Comparison of ENCODE assay signal across 10 mouse cellular contexts in genomic region chr1:58797370-58797769, GRCm38 (mm10). TPM values are rescaled to one million over a fixed set of nuclear protein-coding genes. Genes with fewer than 3 reads are reported as not detected.
DNase-seq lines count a peak whose midpoint lies in the region; ATAC-seq and TF ChIP-seq lines count a peak whose summit lies in the region.
"Had no signal": no experiment of that assay in that cellular context is flagged by ENCODE, and none has a peak within 500 bp of the region (broad histone marks: within the 10 kb centered on the region; RNA-seq: fewer than 3 reads in every experiment).

No protein-coding gene starts in this region.

- TF ChIP-seq POLR2A in myocyte (IDR thresholded peaks at IDR 0.05; ENCODE audit: insufficient read length, low read depth) = no peak

- no peak for ATAC-seq in intestine, embryonic 14.5 days (replicated peaks; ENCODE audit: low FRiP score, low TSS enrichment, low read depth)
- no peak for ATAC-seq in erythroid progenitor cell, adult 5-6 weeks (replicated peaks; ENCODE audit: low FRiP score, poor library complexity, severe bottlenecking)

- no peaks in the 10 kb centered on the region for H3K9me3 ChIP-seq in heart, embryonic 10.5 days
- 0 out of 2 replicates have a peak, but pooled peaks cover 4% of the 10 kb centered on the region for H3K9me3 ChIP-seq in intestine, embryonic 14.5 days (ENCODE audit: control insufficient read depth, low read length)
- H3K9me3 ChIP-seq: neural tube, embryonic 15.5 days had no signal

- WGBS in heart, embryonic 10.5 days = 71% methylated on average over 2 of the region's 2 CpGs
- whole genome bisulfite sequencing in intestine, embryonic 14.5 days = 85% methylated on average over 2 of the region's 2 CpGs

- no peak overlapping the region for H3K9ac ChIP-seq in intestine, embryonic 14.5 days (ENCODE audit: low read length)
- H3K9ac ChIP-seq: neural tube, embryonic 15.5 days had no signal

- peak; percentile 26 to 45 for DNase-seq in heart, adult 9 months (ENCODE audit: low spot score in 2 of 2)
- no peak for DNase-seq in heart, embryonic 10.5 days (ENCODE audit: low spot score)
- DNase-seq in B cell, adult 2 months = peak; percentile 47 to 59
- DNase-seq in intestine, embryonic 14.5 days (ENCODE audit: low spot score) = peak; percentile 52
- DNase-seq in left cerebral cortex, postnatal 36 days (ENCODE audit: low spot score in 2 of 2) = no peak
- DNase-seq in frontal cortex, adult 2 months (ENCODE audit: extremely low spot score in 1 of 2, low spot score in 1 of 2) = no peak
- DNase-seq: cerebellum, adult 11 months had no signal

- no peaks in the 10 kb centered on the region for H3K27me3 ChIP-seq in heart, embryonic 10.5 days (ENCODE audit: insufficient read depth, poor library complexity, severe bottlenecking)
- no peaks in the 10 kb centered on the region for H3K27me3 ChIP-seq in intestine, embryonic 14.5 days (replicated peaks; ENCODE audit: control insufficient read depth, insufficient read depth, low read length)
- no peaks in the 10 kb centered on the region for H3K27me3 ChIP-seq in myocyte (ENCODE audit: control insufficient read depth, insufficient read depth, insufficient read length)
- H3K27me3 ChIP-seq: neural tube, embryonic 15.5 days had no signal

- no peak overlapping the region for H3ac ChIP-seq in myocyte (ENCODE audit: control insufficient read depth, insufficient read length)

- H3K27ac ChIP-seq in heart, embryonic 10.5 days = no peak overlapping the region
- no peak overlapping the region for H3K27ac ChIP-seq in intestine, embryonic 14.5 days (ENCODE audit: low read depth)
- H3K27ac ChIP-seq: neural tube, embryonic 15.5 days had no signal

- peaks cover 9% of the 10 kb centered on the region for H3K36me3 ChIP-seq in heart, embryonic 10.5 days
- no peaks in the 10 kb centered on the region for H3K36me3 ChIP-seq in intestine, embryonic 14.5 days (ENCODE audit: control insufficient read depth, insufficient read depth, low read length)
- H3K36me3 ChIP-seq in myocyte (ENCODE audit: control insufficient read depth, insufficient read depth) = peaks cover 8% of the 10 kb centered on the region
- H3K36me3 ChIP-seq: neural tube, embryonic 15.5 days had no signal

- intact Hi-C loops in left cerebral cortex, postnatal 36 days (cut with DNase I) = no loop called here

- peaks cover 4% of the 10 kb centered on the region; the same call in 1 of the 2 replicates for H3K4me1 ChIP-seq in heart, embryonic 10.5 days
- H3K4me1 ChIP-seq in intestine, embryonic 14.5 days (replicated peaks; ENCODE audit: control insufficient read depth, insufficient read depth, low read length) = peaks cover 6% of the 10 kb centered on the region; the same call in 1 of the 2 replicates

- H3K4me2 ChIP-seq in intestine, embryonic 14.5 days (ENCODE audit: low read length) = peak overlapping the region; percentile 43; the same call in 1 of the 2 replicates
- H3K4me2 ChIP-seq in myocyte (ENCODE audit: low read depth) = peak overlapping the region; percentile 64
- H3K4me2 ChIP-seq: neural tube, embryonic 15.5 days had no signal

- H3K79me2 ChIP-seq in myocyte (ENCODE audit: control insufficient read depth, insufficient read depth) = peaks cover 33% of the 10 kb centered on the region

- H3K4me3 ChIP-seq in heart, embryonic 10.5 days = no peak overlapping the region
- H3K4me3 ChIP-seq in intestine, embryonic 14.5 days (ENCODE audit: low read depth, low read length) = no peak overlapping the region
- peak overlapping the region; percentile 52 for H3K4me3 ChIP-seq in myocyte
- H3K4me3 ChIP-seq: neural tube, embryonic 15.5 days had no signal

TF ChIP-seq in myocyte, 11 proteins besides CTCF, POLR2A, EP300 and RAD21:
- TF ChIP-seq MYOD1 (IDR thresholded peaks at IDR 0.05; ENCODE audit: control insufficient read depth in 1 of 3, insufficient read length in 2 of 3, low read depth in 2 of 3) (no peak), MAX (IDR thresholded peaks at IDR 0.05; ENCODE audit: low read depth) (no peak), MYOG (IDR thresholded peaks at IDR 0.05; ENCODE audit: control insufficient read depth in 1 of 3, insufficient read depth in 1 of 3, insufficient read length in 2 of 3, low read depth in 2 of 3) (no peak), CEBPB (IDR thresholded peaks at IDR 0.05; ENCODE audit: insufficient read depth, poor library complexity, severe bottlenecking) (no peak), USF1 (IDR thresholded peaks at IDR 0.05; ENCODE audit: low read depth) (no peak), REST (IDR thresholded peaks at IDR 0.05; ENCODE audit: insufficient read depth, insufficient read length) (no peak), TCF3 (IDR thresholded peaks at IDR 0.05; ENCODE audit: insufficient read length, low read depth) (no peak), TCF12 (IDR thresholded peaks at IDR 0.05; ENCODE audit: insufficient read depth, poor library complexity, severe bottlenecking) (no peak), SRF (IDR thresholded peaks at IDR 0.05; ENCODE audit: control insufficient read depth, insufficient read length, low read depth) (no peak), POLR2AphosphoS2 (IDR thresholded peaks at IDR 0.05; ENCODE audit: insufficient read length, low read depth) (no peak), E2F4 (IDR thresholded peaks at IDR 0.05; ENCODE audit: insufficient read depth) (no peak)

RNA-seq across cellular contexts. Expression of gene Casp8, which starts 2.2 kb away (rescaled TPM):
- polyA plus RNA-seq in heart, embryonic 10.5 days (2016; fragmentation: Nextera tagmentation; extraction: Ambion mirVana) = 24.5 and 25.0 TPM in 2 replicates
- 39.4 and 42.8 TPM in 2 replicates for polyA plus RNA-seq in intestine, embryonic 14.5 days (2014; fragmentation: Nextera tagmentation; extraction: Ambion mirVana)
- polyA plus RNA-seq in myocyte (2012; fragmentation: generic; extraction: Trizol) = 5.9 TPM
- 1 to 10 TPM; 2.5 to 2.6 TPM for total RNA-seq in left cerebral cortex, postnatal 36 days (2021)
- 31.0 and 39.4 TPM in 2 replicates for total RNA-seq in erythroid progenitor cell, adult 5-6 weeks (2015; ENCODE audit: low replicate concordance)
- total RNA-seq in erythroid progenitor cell, adult 5-6 weeks (2017; ENCODE audit: low replicate concordance) = 13.9 and 18.5 TPM in 2 replicates
- polyA plus RNA-seq in frontal cortex, adult 2 months (2012; rRNA removed) = 2.9 and 3.4 TPM in 2 replicates

Comparison
In these comparisons a context has a peak if more than half of its experiments do, and no peak if none do; other contexts are left out.
1. DNase-seq: peak in heart, adult 9 months (2 of 2), B cell, adult 2 months (2 of 2) and intestine, embryonic 14.5 days (single experiment); none in heart, embryonic 10.5 days (single experiment), left cerebral cortex, postnatal 36 days (0 of 2) and frontal cortex, adult 2 months (0 of 2).